Mouse (Mus musculus) heart, adult 8-10 months (tissue): ENCODE data around the gene Kirrel2. TPM values are rescaled to one million over a fixed set of nuclear protein-coding genes. Genes with fewer than 3 reads are reported as not detected.
A peak's percentile ranks its signal among the peaks of the same experiment; 100 is the strongest.

Experiments used
- DNase-seq: peaks from one replicate; pipeline ENCODE4 v3.0.0; 2022; ENCODE audit warnings: low spot score
- total RNA-seq, 4 experiments: library from RNA; stranded (reverse); gene quantifications; 2 replicates each; pipeline ENCODE4 v1.2.4; 2022

The Kirrel2 gene
- total RNA-seq, 4 experiments from 2014 or later, result not detected

DNA sequence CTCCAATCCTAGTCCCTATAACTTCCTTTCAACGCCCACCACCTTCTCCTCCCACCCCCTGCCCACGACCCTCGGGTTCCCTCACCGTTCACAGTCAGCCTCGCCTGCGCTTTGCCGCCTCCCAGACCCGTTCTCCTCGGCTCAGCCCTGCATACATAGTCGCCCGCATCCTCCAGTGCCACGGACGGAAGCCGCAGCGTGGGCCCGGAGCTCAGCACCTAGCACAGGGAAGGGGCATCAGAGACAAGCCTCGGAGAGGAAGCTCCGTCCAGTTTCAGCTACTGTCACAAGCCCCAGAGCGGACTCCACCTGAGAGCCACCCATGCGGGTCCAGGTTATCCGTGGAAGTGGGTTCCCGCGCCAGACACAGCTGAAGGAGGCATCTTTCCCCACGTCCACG is 4.2 kb downstream of the Kirrel2 start:
- DNase-seq, result no peak

GRCm38 (mm10) chr7:30450241-30450640 is 7.2 kb downstream of the Kirrel2 start:
- DNase-seq, result no peak

GRCm38 (mm10) chr7:30444971-30445751 is 12.3 kb downstream of the Kirrel2 start, which contains the start of gene Aplp1:
Gene Aplp1, minus strand, starts transcription at chr7:30445535.
- peak; percentile 24 for DNase-seq

DNA sequence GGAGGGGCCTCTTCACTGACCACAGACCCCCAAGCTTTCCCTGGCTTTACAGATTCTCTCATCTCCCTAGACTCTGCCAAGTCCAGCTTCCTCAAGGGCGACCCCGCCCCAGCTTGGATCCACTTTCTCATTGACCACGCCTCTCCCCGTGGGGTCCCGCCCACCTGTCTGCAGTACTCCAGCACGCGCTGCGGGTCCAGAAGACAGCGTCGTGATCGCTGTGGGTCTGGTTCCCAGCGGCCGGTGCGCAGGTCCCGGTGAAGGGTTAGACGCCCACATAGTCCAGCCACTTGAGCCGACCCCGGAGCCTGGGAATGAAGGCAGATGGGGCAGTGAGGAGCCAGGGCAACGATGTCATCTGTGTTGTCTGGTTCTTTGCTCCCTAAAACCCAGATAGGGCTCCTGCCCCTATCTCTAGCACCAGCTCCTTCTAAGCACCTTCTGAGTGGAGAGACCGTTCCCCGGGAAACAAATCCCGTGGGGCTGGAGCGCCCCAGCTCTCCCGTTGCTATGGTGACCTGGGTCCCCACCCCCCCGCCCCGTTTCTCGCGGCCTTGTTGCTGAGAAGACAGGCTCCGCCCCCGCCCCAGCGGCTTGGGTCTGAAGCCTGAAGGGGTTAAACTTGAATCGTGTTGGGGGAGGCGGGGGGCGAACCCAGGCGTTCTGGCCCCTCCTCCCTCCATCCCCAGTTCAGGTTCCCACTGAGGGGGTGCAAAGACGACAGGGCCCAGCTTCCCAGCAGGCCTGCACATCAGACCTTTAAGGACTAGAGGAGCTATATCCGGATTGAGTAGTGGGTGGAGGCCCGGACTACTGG is 13.1 kb downstream of the Kirrel2 start:
- no peak for DNase-seq

GRCm38 (mm10) chr7:30443696-30444095 is 13.8 kb downstream of the Kirrel2 start:
- DNase-seq, result no peak

- DNase-seq, result no peak
These were observed 16.8 kb downstream of the Kirrel2 start for GRCm38 (mm10) chr7:30440697-30441096.

- no peak for DNase-seq
These were observed 17.8 kb downstream of the Kirrel2 start for GRCm38 (mm10) chr7:30439734-30440133.

GRCm38 (mm10) chr7:30436879-30437278 is 20.6 kb downstream of the Kirrel2 start:
- no peak for DNase-seq

DNA sequence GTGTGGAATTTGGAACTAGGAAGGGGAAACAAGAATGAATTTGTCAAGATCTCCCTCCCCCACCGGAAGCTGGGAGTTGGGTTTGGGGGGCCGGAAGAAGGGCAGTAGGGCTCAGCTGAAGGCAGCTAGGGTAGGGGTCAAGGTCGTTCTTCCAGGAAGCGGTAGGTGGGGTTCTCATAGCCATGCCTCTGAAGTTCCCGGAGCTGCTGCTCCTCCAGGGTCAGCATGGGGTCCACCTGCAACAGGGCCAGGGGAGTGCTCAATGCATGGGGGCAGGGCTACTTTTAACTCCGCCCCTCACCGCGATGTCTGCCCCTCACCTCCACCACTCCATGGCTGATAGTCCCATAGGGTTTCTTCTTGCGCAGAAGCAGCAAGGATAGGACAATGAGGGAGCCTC is 22.3 kb downstream of the Kirrel2 start:
- no peak for DNase-seq

DNA sequence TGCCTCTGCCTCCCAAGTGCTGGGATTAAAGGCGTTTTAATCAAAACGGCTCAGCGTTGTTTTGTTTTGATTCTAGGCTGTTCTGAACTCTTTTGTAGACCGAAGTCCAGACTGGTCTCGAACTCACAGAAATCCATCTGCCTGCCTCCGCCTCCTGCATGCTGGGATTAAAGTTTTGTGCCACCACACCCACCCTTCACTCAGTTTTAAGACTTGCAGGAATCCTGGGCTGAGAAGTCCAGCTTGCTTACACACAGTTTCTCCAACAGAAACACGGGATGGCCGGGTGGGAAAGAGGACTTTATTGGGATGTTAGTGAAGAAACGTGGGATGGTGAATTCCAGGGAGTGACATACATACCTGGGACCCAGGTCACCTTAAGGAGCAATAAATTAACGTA is 22.8 kb downstream of the Kirrel2 start:
- no peak for DNase-seq

- DNase-seq, result no peak
These were observed 23.3 kb downstream of the Kirrel2 start for GRCm38 (mm10) chr7:30434238-30434637.

- peak; percentile 59 for DNase-seq
These were observed 25.7 kb downstream of the Kirrel2 start for GRCm38 (mm10) chr7:30431793-30432192.

- no peak for DNase-seq
These were observed 27.3 kb downstream of the Kirrel2 start for GRCm38 (mm10) chr7:30430191-30430590.

DNA sequence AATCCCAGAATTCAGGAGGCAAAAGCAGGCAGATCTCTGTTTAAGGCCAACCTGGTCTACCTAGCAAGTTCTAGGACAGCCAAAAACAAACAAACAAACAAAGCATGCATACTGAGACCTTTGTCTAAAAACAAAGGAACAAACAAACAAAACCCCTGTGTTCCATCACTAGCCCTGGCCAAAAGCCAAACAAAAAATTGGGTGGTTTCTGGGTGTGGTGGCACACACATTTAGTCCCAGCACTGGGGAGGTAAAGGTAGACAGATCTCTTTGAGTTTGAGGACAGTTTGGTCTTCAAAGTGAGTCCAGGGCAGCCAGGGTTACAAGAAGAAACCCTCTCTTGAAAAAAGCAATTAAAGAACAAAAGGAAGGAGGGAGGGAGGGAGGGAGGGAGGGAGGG is 28.2 kb downstream of the Kirrel2 start:
- no peak for DNase-seq

- peak; percentile 62 for DNase-seq
These were observed 34.3 kb downstream of the Kirrel2 start for GRCm38 (mm10) chr7:30423071-30423641.

DNA sequence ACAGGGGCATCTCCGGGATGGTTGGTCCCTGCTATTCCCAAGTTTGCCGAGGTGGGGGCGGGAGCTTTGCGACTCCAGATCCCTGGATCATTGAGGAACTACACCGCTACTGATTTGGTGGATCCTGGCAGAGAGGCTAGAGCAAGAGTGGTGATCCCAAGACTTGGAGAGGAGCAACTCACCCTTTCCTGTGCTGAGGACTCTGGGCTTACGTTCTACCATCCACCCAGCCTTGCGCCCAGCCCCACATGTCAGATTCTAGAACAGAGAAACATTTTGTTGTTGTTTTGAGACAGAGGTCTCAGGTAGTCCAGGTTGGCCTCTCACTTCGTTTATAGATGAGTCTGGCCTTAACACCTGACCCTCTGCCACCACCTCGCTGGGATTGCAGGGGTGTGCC is 34.9 kb downstream of the Kirrel2 start:
- DNase-seq, result no peak

- peak; percentile 74 for DNase-seq
These were observed 35.5 kb downstream of the Kirrel2 start for GRCm38 (mm10) chr7:30421890-30422435.

GRCm38 (mm10) chr7:30421175-30421889 is 36.2 kb downstream of the Kirrel2 start, which contains the start of gene Nfkbid:
Gene Nfkbid, plus strand, starts transcription at chr7:30421732.
- peak; percentile 70 for DNase-seq

GRCm38 (mm10) chr7:30420673-30421072 is 36.8 kb downstream of the Kirrel2 start:
- no peak for DNase-seq

DNA sequence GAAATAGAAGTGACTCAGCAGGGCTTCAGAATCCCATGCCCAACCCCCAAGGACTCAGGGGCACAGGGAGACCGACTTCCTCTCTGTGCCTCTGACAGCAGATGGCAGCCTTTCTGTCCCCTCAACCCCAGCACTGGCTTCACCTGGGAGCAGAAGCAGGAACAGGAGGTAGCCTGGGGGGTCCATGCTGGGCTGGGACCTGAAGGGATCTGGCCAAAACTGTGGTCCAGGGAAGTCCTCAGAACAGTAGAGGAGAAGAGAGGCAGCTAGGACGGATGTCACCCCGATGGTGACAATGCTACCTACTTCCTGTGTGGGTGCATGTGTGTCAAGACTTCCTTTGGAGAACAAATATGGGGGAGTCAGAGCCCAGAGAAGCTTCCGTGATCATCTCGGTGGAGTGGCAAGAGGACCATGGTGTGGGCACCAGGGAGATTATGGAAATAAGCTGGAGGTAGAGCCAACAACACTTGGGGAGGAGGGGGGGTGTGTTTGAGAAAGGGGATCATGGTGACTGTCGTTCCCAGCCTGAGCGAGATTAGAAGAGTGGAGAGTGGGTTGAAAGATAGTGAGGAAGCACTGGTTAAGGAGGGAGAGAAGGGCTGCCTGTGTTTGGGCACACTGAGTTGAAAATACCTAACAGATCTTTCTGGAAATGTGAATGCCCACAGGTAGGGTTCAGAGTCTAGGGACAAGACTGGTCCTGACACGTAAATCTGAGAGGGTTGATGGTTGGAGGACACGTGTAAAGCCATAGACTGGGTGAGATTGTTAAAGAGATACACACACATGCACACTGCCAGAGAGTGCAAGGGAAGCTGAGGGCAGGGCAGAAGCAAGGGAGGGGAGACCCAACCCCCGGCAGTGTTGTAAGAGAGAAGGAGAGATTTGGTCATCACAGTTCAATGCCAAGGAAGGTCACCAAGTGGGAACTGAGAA is 37.7 kb downstream of the Kirrel2 start, which contains the start of gene Hcst:
Gene Hcst (minus strand): TSS at position 294 of the 939 bp plus-strand sequence.
- DNase-seq, result peak; percentile 24
